Mouse (Mus musculus) 3134 (cell line): ENCODE results near the gene Sbk1.

Experiments
- DNase-seq: peaks from one replicate; pipeline ENCODE4 v3.0.0-alpha.2; 2011; ENCODE audit warnings: low spot score; ENCODE audit not compliant: insufficient read length; ENCODE audit errors: extremely low read depth

Gene Sbk1

GRCm38 (mm10) chr7:126332691-126333090 lies 60.3 kb downstream of the Sbk1 start:
- no peak for DNase-seq

DNA sequence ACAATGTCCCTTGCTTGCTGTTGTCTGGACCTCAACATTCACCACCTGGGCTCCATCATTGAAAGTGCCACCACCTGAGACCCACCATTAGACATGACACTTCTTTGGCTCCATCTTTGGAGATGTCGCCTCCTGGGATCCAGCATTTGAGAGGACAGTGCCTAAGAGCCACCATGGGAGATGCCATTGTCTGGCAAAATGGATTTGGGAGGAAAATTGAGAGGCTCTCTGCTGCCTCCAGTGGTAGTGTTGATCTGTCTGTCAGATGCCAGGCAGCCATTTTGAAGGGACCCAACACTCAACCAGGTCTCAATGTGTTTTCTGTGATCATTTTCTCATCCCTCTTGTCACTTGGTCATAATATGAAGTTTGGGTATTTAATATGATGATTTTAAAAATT lies 63.1 kb downstream of the Sbk1 start:
- DNase-seq: no peak

DNA sequence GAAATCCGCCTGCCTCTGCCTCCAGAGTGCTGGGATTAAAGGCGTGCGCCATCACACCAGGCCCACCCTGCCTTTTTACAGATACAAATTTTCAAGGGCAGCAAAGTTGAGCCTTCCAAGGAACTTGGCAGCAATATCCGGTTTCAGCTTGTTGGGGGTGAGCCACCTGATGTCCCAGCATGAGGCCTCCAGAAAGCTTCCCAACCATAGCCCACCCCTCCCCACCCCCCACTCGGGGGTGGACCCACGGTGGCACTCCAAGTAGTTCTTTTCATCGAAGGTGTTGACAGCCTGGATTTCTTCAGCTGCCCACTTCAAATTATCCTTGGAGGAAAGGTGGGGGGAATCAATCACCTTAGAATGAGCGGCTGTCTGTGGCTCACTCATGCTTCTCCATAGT lies 66.5 kb downstream of the Sbk1 start:
- DNase-seq: no peak

GRCm38 (mm10) chr7:126339521-126339971 lies 67.1 kb downstream of the Sbk1 start:
- DNase-seq: no peak

DNA sequence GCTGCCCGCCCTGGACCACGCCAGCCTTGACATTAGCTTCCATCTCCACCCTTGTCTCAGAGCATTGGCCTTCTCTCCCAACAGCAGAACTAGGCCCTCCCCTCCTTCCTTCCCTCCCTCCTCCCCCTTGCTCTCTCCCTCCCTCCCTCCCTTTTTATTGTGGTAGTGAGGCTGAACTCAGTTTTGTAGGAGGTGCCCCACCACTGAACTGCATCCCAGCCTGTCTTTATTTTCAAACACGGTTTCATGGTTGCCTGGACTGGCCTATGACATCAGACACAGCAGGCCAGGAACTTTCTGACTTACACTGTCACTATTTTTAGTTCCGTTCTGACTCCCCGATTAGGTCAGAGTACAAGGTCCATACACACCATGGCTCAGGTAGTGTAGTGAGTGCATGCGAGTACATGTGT lies 67.8 kb downstream of the Sbk1 start:
- no peak for DNase-seq

DNA sequence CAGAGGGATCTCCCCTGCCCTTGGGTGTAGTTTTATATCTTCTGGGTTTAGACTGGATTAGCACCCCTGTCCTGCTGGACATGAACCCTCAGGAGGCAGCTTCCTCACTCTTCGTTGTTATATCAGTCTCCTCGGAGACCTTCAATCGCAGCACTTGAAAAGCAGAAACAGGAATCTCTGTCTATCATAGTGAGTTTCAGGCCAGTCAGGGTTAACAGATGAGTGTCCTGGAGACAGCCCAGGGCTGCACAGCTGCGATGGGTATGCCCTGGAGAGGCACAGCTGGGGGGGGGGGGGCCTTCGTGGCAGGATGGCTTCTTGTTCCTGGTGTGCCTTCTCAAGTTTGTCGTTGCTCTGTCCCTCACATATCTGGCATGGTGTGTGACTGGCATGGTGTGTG lies 68.5 kb downstream of the Sbk1 start:
- DNase-seq: no peak
